Mouse (Mus musculus): ENCODE results near the gene Trmt5.

Trmt5 gene

GRCm38 (mm10) chr12:73286287-73287092, at the start of gene Trmt5, which contains the start of gene Slc38a6:
Gene Trmt5 (minus strand): TSS chr12:73286710.
Gene Slc38a6 (plus strand): TSS chr12:73286779.
- in situ Hi-C loops (cut with MseI, MboI), result no loop called here

- in situ Hi-C loops (cut with MseI, MboI), result no loop called here
These were observed 47.6 kb upstream of the Trmt5 start for GRCm38 (mm10) chr12:73334051-73334551.

GRCm38 (mm10) chr12:73332701-73333100, 46.2 kb upstream of the Trmt5 start:
- in situ Hi-C loops (cut with MseI, MboI), result no loop called here

GRCm38 (mm10) chr12:73330236-73330635, 43.7 kb upstream of the Trmt5 start:
- in situ Hi-C loops (cut with MseI, MboI), result no loop called here

- in situ Hi-C loops (cut with MseI, MboI), result no loop called here
These were observed 42.1 kb upstream of the Trmt5 start for GRCm38 (mm10) chr12:73328448-73329167.

- in situ Hi-C loops (cut with MseI, MboI), result no loop called here
These were observed 40.9 kb upstream of the Trmt5 start for GRCm38 (mm10) chr12:73327381-73327780.

GRCm38 (mm10) chr12:73325617-73326016, 39.1 kb upstream of the Trmt5 start:
- in situ Hi-C loops (cut with MseI, MboI), result no loop called here

GRCm38 (mm10) chr12:73325181-73325580, 38.7 kb upstream of the Trmt5 start:
- in situ Hi-C loops (cut with MseI, MboI), result no loop called here

- in situ Hi-C loops (cut with MseI, MboI), result no loop called here
These were observed 38.2 kb upstream of the Trmt5 start for GRCm38 (mm10) chr12:73324742-73325141.

- in situ Hi-C loops (cut with MseI, MboI), result no loop called here
These were observed 37.7 kb upstream of the Trmt5 start for GRCm38 (mm10) chr12:73324180-73324586.

- in situ Hi-C loops (cut with MseI, MboI), result no loop called here
These were observed 31.5 kb upstream of the Trmt5 start for GRCm38 (mm10) chr12:73317706-73318686.

GRCm38 (mm10) chr12:73308711-73309110, 22.2 kb upstream of the Trmt5 start:
- in situ Hi-C loops (cut with MseI, MboI), result no loop called here

- in situ Hi-C loops (cut with MseI, MboI), result no loop called here
These were observed 21.2 kb upstream of the Trmt5 start for GRCm38 (mm10) chr12:73307750-73308149.

- in situ Hi-C loops (cut with MseI, MboI), result no loop called here
These were observed 18.1 kb upstream of the Trmt5 start for GRCm38 (mm10) chr12:73304636-73305035.

- in situ Hi-C loops (cut with MseI, MboI), result no loop called here
These were observed 14.0 kb upstream of the Trmt5 start for GRCm38 (mm10) chr12:73300531-73300930.

GRCm38 (mm10) chr12:73298621-73299020, 12.1 kb upstream of the Trmt5 start:
- in situ Hi-C loops (cut with MseI, MboI), result no loop called here

- in situ Hi-C loops (cut with MseI, MboI), result no loop called here
These were observed 9.1 kb upstream of the Trmt5 start for GRCm38 (mm10) chr12:73295505-73296140.

GRCm38 (mm10) chr12:73294884-73295283, 8.4 kb upstream of the Trmt5 start:
- in situ Hi-C loops (cut with MseI, MboI), result no loop called here

- in situ Hi-C loops (cut with MseI, MboI), result no loop called here
These were observed 2.1 kb upstream of the Trmt5 start for GRCm38 (mm10) chr12:73288626-73289025.

GRCm38 (mm10) chr12:73287609-73288008, 1.1 kb upstream of the Trmt5 start:
- in situ Hi-C loops (cut with MseI, MboI), result no loop called here

GRCm38 (mm10) chr12:73274921-73275320, 11.6 kb downstream of the Trmt5 start:
- in situ Hi-C loops (cut with MseI, MboI), result no loop called here
